Mouse (Mus musculus): ENCODE data around the gene Rufy2. TPM values are rescaled to one million over a fixed set of nuclear protein-coding genes. Genes with fewer than 3 reads are reported as not detected.
A peak's percentile ranks its signal among the peaks of the same experiment; 100 is the strongest.

Rufy2 gene
- polyA plus RNA-seq, 1 experiment from 2014 or later: 61.5 TPM

GRCm38 (mm10) chr10:62984495-62984894, 4.5 kb downstream of the Rufy2 start:
- WGBS: 95% methylated on average over 6 of the region's 6 CpGs
- Histone ChIP-seq H3K36me3 (peaks cover 42% of the 10 kb centered on the region), H3K9ac (replicated peaks) (no peak overlapping the region), H3K9me3 (replicated peaks) (no peaks in the 10 kb centered on the region), H3K4me1 (peaks cover 19% of the 10 kb centered on the region), H3K4me2 (no peak overlapping the region), H3K4me3 (replicated peaks) (no peak overlapping the region), H3K27me3 (replicated peaks) (no peaks in the 10 kb centered on the region), H3K27ac (replicated peaks) (no peak overlapping the region)
- ATAC-seq (ENCODE audit: low FRiP score): no peak

GRCm38 (mm10) chr10:62987341-62987740, 7.3 kb downstream of the Rufy2 start:
- Histone ChIP-seq H3K9ac (replicated peaks) (no peak overlapping the region), H3K4me2 (no peak overlapping the region), H3K4me1 (0 out of 2 replicates have a peak, but pooled peaks cover under 1% of the 10 kb centered on the region), H3K36me3 (peaks cover 70% of the 10 kb centered on the region), H3K9me3 (replicated peaks) (no peaks in the 10 kb centered on the region), H3K27ac (replicated peaks) (no peak overlapping the region), H3K4me3 (replicated peaks) (no peak overlapping the region), H3K27me3 (replicated peaks) (no peaks in the 10 kb centered on the region)
- no peak for ATAC-seq (ENCODE audit: low FRiP score)
- WGBS: 25% methylated on average over 3 of the region's 3 CpGs

DNA sequence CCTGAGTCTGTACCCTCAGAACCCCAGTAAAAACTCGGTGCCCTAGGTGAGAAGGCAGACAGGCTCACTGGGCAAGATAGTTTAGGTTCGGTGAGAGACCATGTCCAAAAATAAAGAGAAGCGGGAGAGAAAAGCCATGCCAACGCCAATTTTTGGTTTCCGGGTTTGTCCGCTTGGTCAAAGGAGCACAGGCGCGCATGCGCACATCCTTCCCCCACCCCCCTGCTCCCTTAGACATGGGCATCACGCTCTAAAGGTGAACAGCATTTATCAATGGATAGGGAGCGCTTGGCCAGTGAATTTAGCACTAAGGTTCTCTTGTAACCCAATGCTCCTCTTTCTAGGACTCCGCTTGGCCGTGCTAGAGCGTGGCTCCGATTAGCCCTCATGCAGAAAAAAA, 10.6 kb downstream of the Rufy2 start:
- no peaks in the 10 kb centered on the region for H3K4me1 ChIP-seq
- no peaks in the 10 kb centered on the region for H3K9me3 ChIP-seq (replicated peaks)
- no peak overlapping the region for H3K27ac ChIP-seq (replicated peaks)
- H3K36me3 ChIP-seq: peaks cover 72% of the 10 kb centered on the region
- no peak overlapping the region for H3K4me2 ChIP-seq
- no peak overlapping the region for H3K9ac ChIP-seq (replicated peaks)
- H3K27me3 ChIP-seq (replicated peaks): no peaks in the 10 kb centered on the region
- ATAC-seq (ENCODE audit: low FRiP score): no peak
- no peak overlapping the region for H3K4me3 ChIP-seq (replicated peaks)
- WGBS: 93% methylated on average over 15 of the region's 15 CpGs

DNA sequence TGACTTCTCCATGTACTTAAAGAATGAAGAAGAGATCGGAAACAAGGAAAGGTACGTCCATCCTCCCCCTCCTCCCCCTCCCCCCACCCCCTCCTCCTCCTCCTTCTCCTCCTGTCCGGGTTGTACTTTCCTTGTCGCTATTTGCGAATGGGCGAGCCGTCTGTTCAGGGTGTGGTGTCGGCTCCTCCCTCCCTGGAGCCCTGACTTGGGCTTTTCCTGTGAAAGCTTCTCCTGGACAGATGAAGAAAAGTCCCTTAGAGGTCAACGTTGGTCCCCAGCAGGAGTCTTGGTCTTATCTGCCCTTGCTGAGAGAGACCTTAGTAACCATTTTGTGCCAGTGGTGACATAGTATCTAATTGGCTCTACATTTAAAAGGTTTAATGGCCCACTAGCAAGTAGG, 14.0 kb downstream of the Rufy2 start:
- Histone ChIP-seq H3K4me2 (no peak overlapping the region), H3K4me3 (replicated peaks) (no peak overlapping the region), H3K9me3 (replicated peaks) (no peaks in the 10 kb centered on the region), H3K27me3 (replicated peaks) (no peaks in the 10 kb centered on the region), H3K4me1 (no peaks in the 10 kb centered on the region), H3K36me3 (peaks cover 92% of the 10 kb centered on the region), H3K9ac (replicated peaks) (no peak overlapping the region), H3K27ac (replicated peaks) (no peak overlapping the region)
- 82% methylated on average over 8 of the region's 9 CpGs for WGBS
- no peak for ATAC-seq (ENCODE audit: low FRiP score)

GRCm38 (mm10) chr10:63000584-63000983, 20.6 kb downstream of the Rufy2 start:
- H3K4me1 ChIP-seq: no peaks in the 10 kb centered on the region

DNA sequence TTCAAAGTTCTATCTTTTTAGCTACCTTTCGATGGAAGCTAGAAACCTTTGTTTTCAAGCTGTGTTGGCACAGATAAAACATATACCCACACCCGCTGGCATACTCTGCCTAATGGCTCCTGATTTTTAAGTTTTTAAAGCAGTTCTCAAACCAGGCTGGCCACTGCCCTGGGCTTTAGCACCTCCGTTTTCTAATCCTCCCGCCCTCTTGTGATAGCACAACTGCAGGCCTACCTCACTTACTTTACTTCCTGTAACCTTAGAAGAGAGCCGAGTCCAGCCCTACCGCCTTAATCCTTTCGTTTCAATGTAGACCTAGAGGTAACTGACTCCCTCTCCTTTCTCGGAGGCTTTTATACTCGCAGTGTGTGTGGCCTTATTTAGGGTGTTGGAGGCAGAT, 23.2 kb downstream of the Rufy2 start:
- WGBS: 89% methylated on average over 9 of the region's 9 CpGs
- H3K9ac ChIP-seq (replicated peaks): no peak overlapping the region
- H3K27ac ChIP-seq (replicated peaks): no peak overlapping the region
- H3K9me3 ChIP-seq (replicated peaks): no peaks in the 10 kb centered on the region
- peaks cover 93% of the 10 kb centered on the region for H3K36me3 ChIP-seq
- no peak overlapping the region for H3K4me3 ChIP-seq (replicated peaks)
- no peak overlapping the region for H3K4me2 ChIP-seq
- no peaks in the 10 kb centered on the region for H3K27me3 ChIP-seq (replicated peaks)
- no peak for ATAC-seq (ENCODE audit: low FRiP score)
- no peaks in the 10 kb centered on the region for H3K4me1 ChIP-seq

More at GRCm38 (mm10) chr10:63000584-63000983, 20.6 kb downstream of the Rufy2 start:
- Histone ChIP-seq H3K9me3 (replicated peaks) (no peaks in the 10 kb centered on the region), H3K27me3 (replicated peaks) (no peaks in the 10 kb centered on the region), H3K4me3 (replicated peaks) (no peak overlapping the region), H3K9ac (replicated peaks) (no peak overlapping the region), H3K4me2 (no peak overlapping the region), H3K27ac (replicated peaks) (no peak overlapping the region), H3K36me3 (peaks cover 92% of the 10 kb centered on the region)
- no peak for ATAC-seq (ENCODE audit: low FRiP score)
- 78% methylated on average over 9 of the region's 9 CpGs for WGBS

DNA sequence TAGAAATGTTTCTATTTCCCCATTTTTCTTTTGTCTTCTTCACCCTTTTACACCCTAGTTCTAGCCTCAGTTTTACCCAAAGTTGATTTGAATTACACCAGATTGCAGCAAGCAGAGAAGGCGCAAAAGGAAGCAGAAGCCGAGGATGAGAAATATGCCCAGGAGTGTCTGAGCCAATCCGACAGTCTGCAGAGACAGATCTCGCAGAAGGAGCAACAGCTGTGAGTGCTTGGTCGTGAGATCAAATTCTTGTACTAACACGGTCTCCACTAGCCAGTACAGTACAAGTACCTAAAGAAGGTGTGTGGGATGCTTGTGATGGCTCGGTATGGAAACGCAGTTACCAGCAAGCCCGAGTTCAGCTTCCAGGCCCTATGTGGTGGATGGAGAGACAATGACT, 24.5 kb downstream of the Rufy2 start:
- H3K4me3 ChIP-seq (replicated peaks): no peak overlapping the region
- no peak for ATAC-seq (ENCODE audit: low FRiP score)
- peaks cover 91% of the 10 kb centered on the region for H3K36me3 ChIP-seq
- no peak overlapping the region for H3K9ac ChIP-seq (replicated peaks)
- no peak overlapping the region for H3K27ac ChIP-seq (replicated peaks)
- no peaks in the 10 kb centered on the region for H3K4me1 ChIP-seq
- 95% methylated on average over 9 of the region's 9 CpGs for WGBS
- no peaks in the 10 kb centered on the region for H3K27me3 ChIP-seq (replicated peaks)
- no peak overlapping the region for H3K4me2 ChIP-seq
- no peaks in the 10 kb centered on the region for H3K9me3 ChIP-seq (replicated peaks)

- WGBS: 78% methylated on average over 3 of the region's 3 CpGs
- no peak for ATAC-seq (ENCODE audit: low FRiP score)
- Histone ChIP-seq H3K4me1 (no peaks in the 10 kb centered on the region), H3K36me3 (peaks cover 90% of the 10 kb centered on the region), H3K9me3 (replicated peaks) (no peaks in the 10 kb centered on the region), H3K9ac (replicated peaks) (no peak overlapping the region), H3K4me3 (replicated peaks) (no peak overlapping the region), H3K27ac (replicated peaks) (no peak overlapping the region), H3K4me2 (no peak overlapping the region), H3K27me3 (replicated peaks) (no peaks in the 10 kb centered on the region)
Observed at GRCm38 (mm10) chr10:63008193-63008592, 28.2 kb downstream of the Rufy2 start.

DNA sequence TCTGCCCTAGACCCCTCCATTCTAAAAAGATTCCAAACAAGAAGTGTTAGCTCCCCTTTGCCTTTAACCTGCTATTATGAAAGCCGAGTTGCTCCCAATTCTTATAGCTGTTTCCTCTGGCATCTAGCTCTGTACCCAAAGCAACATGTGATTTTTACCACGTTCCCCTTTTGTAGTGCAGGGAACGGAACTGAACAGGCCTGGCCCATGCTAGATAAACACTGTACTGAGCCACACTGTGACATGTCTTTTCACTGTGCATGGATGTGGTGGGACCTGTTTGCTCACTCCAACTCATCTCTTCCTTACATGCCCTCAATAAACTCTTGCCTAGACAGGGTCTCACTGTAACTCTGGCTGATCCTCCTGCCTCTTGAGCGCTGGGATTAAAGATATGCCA, 30.2 kb downstream of the Rufy2 start:
- H3K36me3 ChIP-seq: peaks cover 86% of the 10 kb centered on the region
- no peaks in the 10 kb centered on the region for H3K9me3 ChIP-seq (replicated peaks)
- H3K27ac ChIP-seq (replicated peaks): no peak overlapping the region
- no peak overlapping the region for H3K9ac ChIP-seq (replicated peaks)
- H3K4me3 ChIP-seq (replicated peaks): no peak overlapping the region
- 91% methylated on average over 4 of the region's 4 CpGs for WGBS
- H3K27me3 ChIP-seq (replicated peaks): no peaks in the 10 kb centered on the region
- H3K4me1 ChIP-seq: no peaks in the 10 kb centered on the region
- H3K4me2 ChIP-seq: no peak overlapping the region
- ATAC-seq (ENCODE audit: low FRiP score): no peak

GRCm38 (mm10) chr10:63011556-63011955, 31.5 kb downstream of the Rufy2 start:
- no peaks in the 10 kb centered on the region for H3K27me3 ChIP-seq (replicated peaks)
- no peaks in the 10 kb centered on the region for H3K9me3 ChIP-seq (replicated peaks)
- ATAC-seq (ENCODE audit: low FRiP score): no peak
- 89% methylated on average over 6 of the region's 6 CpGs for WGBS
- H3K36me3 ChIP-seq: peaks cover 87% of the 10 kb centered on the region
- no peaks in the 10 kb centered on the region for H3K4me1 ChIP-seq
- no peak overlapping the region for H3K4me2 ChIP-seq
- H3K27ac ChIP-seq (replicated peaks): no peak overlapping the region
- H3K9ac ChIP-seq (replicated peaks): no peak overlapping the region
- no peak overlapping the region for H3K4me3 ChIP-seq (replicated peaks)

DNA sequence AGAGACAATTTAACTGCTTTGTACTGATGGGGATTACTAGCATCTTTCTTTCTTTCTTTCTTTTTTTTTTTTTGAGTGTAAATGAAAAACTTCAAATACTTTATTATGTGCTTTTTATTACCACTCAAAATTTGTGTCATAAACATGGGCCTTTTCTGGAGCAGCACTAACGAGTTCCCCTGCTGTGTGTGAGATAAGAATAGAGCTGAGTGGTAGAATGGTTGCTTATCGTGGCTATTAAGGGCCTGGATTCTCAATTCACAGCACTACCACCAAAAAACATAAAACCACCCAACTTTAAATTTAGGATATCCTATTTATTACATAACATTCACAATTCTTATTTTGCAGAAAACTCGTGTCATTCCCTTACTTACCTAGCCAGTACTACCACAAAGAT, 33.5 kb downstream of the Rufy2 start:
- 63% methylated on average over 3 of the region's 3 CpGs for WGBS
- ATAC-seq (ENCODE audit: low FRiP score): no peak
- H3K4me1 ChIP-seq: peaks cover under 1% of the 10 kb centered on the region; the same call in 1 of the 2 replicates

DNA sequence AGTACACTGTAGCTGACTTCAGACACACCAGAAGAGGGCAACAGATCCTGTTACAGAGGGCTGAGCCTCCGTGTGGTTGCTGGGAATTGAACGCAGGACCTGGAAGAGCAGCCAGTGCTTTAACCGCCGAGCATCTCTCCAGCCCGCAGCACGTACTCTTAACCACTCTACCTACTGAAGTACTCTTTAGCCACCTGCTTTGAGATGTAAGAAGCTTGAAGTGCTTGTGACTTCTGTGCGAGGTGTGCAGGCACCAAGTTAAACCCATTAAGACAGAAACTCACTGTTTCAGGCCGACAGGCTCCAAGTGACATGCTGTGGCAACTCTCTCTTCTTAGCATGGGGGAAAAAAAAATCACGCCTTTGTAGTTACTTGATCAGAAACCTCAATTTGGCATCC, 34.1 kb downstream of the Rufy2 start:
- H3K36me3 ChIP-seq: peaks cover 78% of the 10 kb centered on the region
- H3K9me3 ChIP-seq (replicated peaks): no peaks in the 10 kb centered on the region
- no peak for ATAC-seq (ENCODE audit: low FRiP score)
- no peak overlapping the region for H3K4me3 ChIP-seq (replicated peaks)
- no peak overlapping the region for H3K4me2 ChIP-seq
- H3K27me3 ChIP-seq (replicated peaks): no peaks in the 10 kb centered on the region
- H3K4me1 ChIP-seq: peaks cover 4% of the 10 kb centered on the region
- no peak overlapping the region for H3K27ac ChIP-seq (replicated peaks)
- H3K9ac ChIP-seq (replicated peaks): no peak overlapping the region
- whole genome bisulfite sequencing: 91% methylated on average over 9 of the region's 9 CpGs

More for the DNA sequence above, 33.5 kb downstream of the Rufy2 start:
- Histone ChIP-seq H3K27ac (replicated peaks) (no peak overlapping the region), H3K9ac (replicated peaks) (no peak overlapping the region), H3K9me3 (replicated peaks) (no peaks in the 10 kb centered on the region), H3K4me3 (replicated peaks) (no peak overlapping the region), H3K4me2 (no peak overlapping the region), H3K27me3 (replicated peaks) (no peaks in the 10 kb centered on the region), H3K36me3 (peaks cover 82% of the 10 kb centered on the region)

DNA sequence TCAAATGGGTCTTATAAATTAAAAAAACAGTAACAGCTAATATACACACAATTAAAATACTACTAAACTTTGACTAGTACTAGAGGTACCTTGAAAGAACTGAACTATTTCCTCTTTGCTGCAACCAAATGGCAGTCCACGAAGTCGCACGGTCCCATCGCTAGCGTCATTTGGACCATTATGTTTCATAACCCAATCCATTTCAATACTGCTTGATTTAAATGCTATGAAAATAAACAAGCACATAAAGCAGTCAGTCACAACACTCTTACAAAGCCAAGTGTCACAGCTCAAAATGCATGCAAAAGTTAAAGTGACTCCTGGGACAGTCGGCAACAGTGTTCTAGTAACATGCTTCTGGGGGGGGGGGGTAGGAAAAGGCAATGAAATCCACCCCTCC, 39.3 kb downstream of the Rufy2 start:
- 59% methylated on average over 6 of the region's 6 CpGs for WGBS
- Histone ChIP-seq H3K4me3 (replicated peaks) (no peak overlapping the region), H3K4me2 (peak overlapping the region; percentile 11; the same call in 1 of the 2 replicates), H3K4me1 (peaks cover 30% of the 10 kb centered on the region), H3K27me3 (replicated peaks) (no peaks in the 10 kb centered on the region), H3K27ac (replicated peaks) (no peak overlapping the region), H3K9me3 (replicated peaks) (no peaks in the 10 kb centered on the region), H3K9ac (replicated peaks) (no peak overlapping the region), H3K36me3 (peaks cover 31% of the 10 kb centered on the region)
- ATAC-seq (ENCODE audit: low FRiP score): no peak
